Mouse (Mus musculus) lung, postnatal 36 days (tissue): ENCODE data around the gene Gm9789.
"Not testable (repeated sequence)": the region's sequence is repeated elsewhere in the genome, so short reads cannot be mapped to it uniquely, and the experiment has no call there.

ENCODE experiments used
- DNase-seq: peaks from one replicate; pipeline ENCODE4 v3.0.0; 2022; ENCODE audit warnings: mixed read lengths

Gene Gm9789

DNA sequence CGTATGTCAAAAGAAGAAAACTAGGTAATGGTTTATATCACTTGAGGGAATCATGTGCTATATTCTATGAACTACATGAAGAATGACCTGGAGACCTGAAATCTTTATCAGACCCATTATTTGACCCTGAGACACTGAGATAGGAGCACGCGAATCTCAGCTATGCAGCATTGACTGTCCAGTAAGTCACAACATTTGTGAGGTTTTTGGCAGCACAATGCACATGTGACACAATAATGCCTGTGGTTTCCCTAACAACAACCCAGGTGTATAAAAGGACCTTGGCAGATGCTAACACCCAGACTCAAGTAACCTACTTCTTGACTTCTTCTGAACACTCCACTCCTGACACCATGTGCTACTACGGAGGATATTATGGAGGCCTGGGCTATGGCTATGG lies at the start of gene Gm9789:
Gene Gm9789 (plus strand): TSS at position 301 of the 400 bp plus-strand sequence.
- no peak for DNase-seq

GRCm38 (mm10) chr16:89140551-89140950 lies 17.2 kb upstream of the Gm9789 start, which contains the start of gene Gm6358:
TSS of gene Gm6358 (plus strand) at chr16:89140851.
- no peak for DNase-seq

GRCm38 (mm10) chr16:89150786-89151185 lies 7.0 kb upstream of the Gm9789 start, which contains the start of gene Gm10061:
TSS of gene Gm10061 (plus strand) at chr16:89151086.
- no peak for DNase-seq

DNA sequence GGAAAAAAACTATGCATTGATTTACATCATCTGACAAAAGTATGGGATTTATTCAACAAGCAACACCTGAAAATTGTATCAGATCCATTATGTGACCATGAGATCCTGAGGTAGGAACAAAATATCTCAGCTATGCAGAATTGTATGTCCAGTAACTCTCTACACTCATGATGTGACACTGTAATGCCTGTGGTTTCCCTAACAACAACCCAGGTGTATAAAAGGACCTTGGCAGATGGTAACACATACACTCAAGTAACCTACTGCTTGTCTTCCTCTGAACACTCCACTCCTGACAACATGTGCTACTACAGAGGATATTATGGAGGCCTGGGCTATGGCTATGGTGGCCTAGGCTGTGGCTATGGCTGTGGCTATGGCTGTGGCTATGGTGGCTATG lies 11.4 kb downstream of the Gm9789 start, which contains the start of gene Gm7735:
Gene Gm7735 (plus strand): TSS at position 301 of the 400 bp plus-strand sequence.
- not testable (repeated sequence) for DNase-seq

GRCm38 (mm10) chr16:89174435-89174834 lies 16.7 kb downstream of the Gm9789 start, which contains the start of gene 1110057P08Rik:
TSS of gene 1110057P08Rik (plus strand) at chr16:89174735.
- DNase-seq, result no peak

GRCm38 (mm10) chr16:89188621-89189020 lies 30.9 kb downstream of the Gm9789 start:
- no peak for DNase-seq

DNA sequence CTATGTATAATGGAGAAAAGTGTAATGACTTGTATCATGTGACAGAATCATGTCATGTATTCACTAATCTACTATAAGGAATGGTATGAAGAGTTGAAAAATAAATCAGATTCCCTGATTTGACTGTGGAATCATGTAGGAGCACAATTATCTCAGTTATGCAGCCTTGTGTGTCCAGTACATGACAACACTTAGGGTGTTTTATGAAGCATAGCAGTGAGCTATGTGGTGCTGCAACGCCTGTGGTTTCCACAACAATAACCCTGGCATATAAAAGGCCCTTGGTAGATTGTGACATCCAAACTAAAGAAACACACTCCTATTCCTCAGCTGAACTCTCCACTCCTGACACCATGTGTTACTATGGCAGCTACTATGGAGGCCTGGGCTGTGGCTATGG lies 47.8 kb downstream of the Gm9789 start, which contains the start of gene Krtap20-2:
Gene Krtap20-2 (plus strand): TSS at position 301 of the 400 bp plus-strand sequence.
- no peak for DNase-seq
